Mouse (Mus musculus): ENCODE results near the gene Vps51. TPM values are rescaled to one million over a fixed set of nuclear protein-coding genes. Genes with fewer than 3 reads are reported as not detected.

Gene Vps51
- polyA plus RNA-seq, 1 experiment from 2014 or later, result 75.0 TPM

- Histone ChIP-seq H3K4me1 (ENCODE audit: control insufficient read depth, insufficient read depth, low read length) (peaks cover 17% of the 10 kb centered on the region), H3K4me2 (replicated peaks; ENCODE audit: low read depth, low read length) (no peak overlapping the region), H3K36me3 (ENCODE audit: control insufficient read depth, insufficient read depth, low read length) (peaks cover 42% of the 10 kb centered on the region), H3K4me3 (ENCODE audit: low read length) (no peak overlapping the region), H3K27me3 (ENCODE audit: control insufficient read depth, insufficient read depth, low read length) (no peaks in the 10 kb centered on the region), H3K9me3 (ENCODE audit: control insufficient read depth, low read length) (no peaks in the 10 kb centered on the region), H3K9ac (ENCODE audit: low read depth, low read length) (no peak overlapping the region), H3K27ac (ENCODE audit: low read depth, low read length) (no peak overlapping the region)
- ATAC-seq (ENCODE audit: low FRiP score, low TSS enrichment), result no peak
- WGBS, result 80% methylated on average over 4 of the region's 4 CpGs
Measured at GRCm38 (mm10) chr19:6068951-6069350, 8.1 kb downstream of the Vps51 start.

GRCm38 (mm10) chr19:6067724-6068415 lies 9.2 kb downstream of the Vps51 start, which contains the start of gene Tm7sf2:
Gene Tm7sf2, minus strand, starts transcription at chr19:6068373.
- 9% methylated on average over 33 of the region's 33 CpGs for WGBS
- ATAC-seq (ENCODE audit: low FRiP score, low TSS enrichment), result peak; percentile 96
- Histone ChIP-seq H3K4me3 (ENCODE audit: low read length) (peak within 1 kb of the TSS; percentile 51), H3K9me3 (ENCODE audit: control insufficient read depth, low read length) (no peaks in the 10 kb centered on the region), H3K4me1 (ENCODE audit: control insufficient read depth, insufficient read depth, low read length) (peaks cover 17% of the 10 kb centered on the region), H3K27ac (ENCODE audit: low read depth, low read length) (peak within 1 kb of the TSS; percentile 85), H3K36me3 (ENCODE audit: control insufficient read depth, insufficient read depth, low read length) (peaks cover 37% of the 10 kb centered on the region), H3K27me3 (ENCODE audit: control insufficient read depth, insufficient read depth, low read length) (no peaks in the 10 kb centered on the region), H3K4me2 (replicated peaks; ENCODE audit: low read depth, low read length) (peak within 1 kb of the TSS; percentile 93), H3K9ac (ENCODE audit: low read depth, low read length) (peak within 1 kb of the TSS; percentile 66)

GRCm38 (mm10) chr19:6067011-6067723 lies 9.9 kb downstream of the Vps51 start:
- H3K27ac ChIP-seq (ENCODE audit: low read depth, low read length), result peak overlapping the region; percentile 85
- H3K4me2 ChIP-seq (replicated peaks; ENCODE audit: low read depth, low read length), result peak overlapping the region; percentile 93
- peaks cover 22% of the 10 kb centered on the region for H3K4me1 ChIP-seq (ENCODE audit: control insufficient read depth, insufficient read depth, low read length)
- peak overlapping the region; percentile 51 for H3K4me3 ChIP-seq (ENCODE audit: low read length)
- H3K36me3 ChIP-seq (ENCODE audit: control insufficient read depth, insufficient read depth, low read length), result peaks cover 32% of the 10 kb centered on the region
- H3K9ac ChIP-seq (ENCODE audit: low read depth, low read length), result peak overlapping the region; percentile 66
- no peaks in the 10 kb centered on the region for H3K27me3 ChIP-seq (ENCODE audit: control insufficient read depth, insufficient read depth, low read length)
- WGBS, result under 1% methylated on average over 30 of the region's 30 CpGs
- peak; percentile 59 for ATAC-seq (ENCODE audit: low FRiP score, low TSS enrichment)
- no peaks in the 10 kb centered on the region for H3K9me3 ChIP-seq (ENCODE audit: control insufficient read depth, low read length)

- Histone ChIP-seq H3K27ac (ENCODE audit: low read depth, low read length) (peak overlapping the region; percentile 85; the same call in 1 of the 2 replicates), H3K36me3 (ENCODE audit: control insufficient read depth, insufficient read depth, low read length) (peaks cover 31% of the 10 kb centered on the region), H3K4me2 (replicated peaks; ENCODE audit: low read depth, low read length) (peak overlapping the region; percentile 93), H3K4me3 (ENCODE audit: low read length) (peak overlapping the region; percentile 51), H3K9ac (ENCODE audit: low read depth, low read length) (peak overlapping the region; percentile 66), H3K27me3 (ENCODE audit: control insufficient read depth, insufficient read depth, low read length) (no peaks in the 10 kb centered on the region), H3K9me3 (ENCODE audit: control insufficient read depth, low read length) (no peaks in the 10 kb centered on the region), H3K4me1 (ENCODE audit: control insufficient read depth, insufficient read depth, low read length) (peaks cover 27% of the 10 kb centered on the region)
- WGBS, result 35% methylated on average over 5 of the region's 5 CpGs
- no peak for ATAC-seq (ENCODE audit: low FRiP score, low TSS enrichment)
Measured at GRCm38 (mm10) chr19:6066571-6066970, 10.5 kb downstream of the Vps51 start.

- Histone ChIP-seq H3K9ac (ENCODE audit: low read depth, low read length) (no peak overlapping the region), H3K36me3 (ENCODE audit: control insufficient read depth, insufficient read depth, low read length) (peaks cover 15% of the 10 kb centered on the region), H3K9me3 (ENCODE audit: control insufficient read depth, low read length) (no peaks in the 10 kb centered on the region), H3K4me1 (ENCODE audit: control insufficient read depth, insufficient read depth, low read length) (peaks cover 25% of the 10 kb centered on the region), H3K27me3 (ENCODE audit: control insufficient read depth, insufficient read depth, low read length) (no peaks in the 10 kb centered on the region), H3K4me2 (replicated peaks; ENCODE audit: low read depth, low read length) (no peak overlapping the region), H3K27ac (ENCODE audit: low read depth, low read length) (no peak overlapping the region), H3K4me3 (ENCODE audit: low read length) (no peak overlapping the region)
- ATAC-seq (ENCODE audit: low FRiP score, low TSS enrichment), result no peak
- WGBS, result 87% methylated on average over 6 of the region's 6 CpGs
Measured at GRCm38 (mm10) chr19:6063081-6063480, 13.9 kb downstream of the Vps51 start.

GRCm38 (mm10) chr19:6062418-6062817 lies 14.6 kb downstream of the Vps51 start:
- Histone ChIP-seq H3K4me3 (ENCODE audit: low read length) (peak overlapping the region; percentile 90), H3K27me3 (ENCODE audit: control insufficient read depth, insufficient read depth, low read length) (no peaks in the 10 kb centered on the region), H3K9ac (ENCODE audit: low read depth, low read length) (peak overlapping the region; percentile 95), H3K27ac (ENCODE audit: low read depth, low read length) (0 out of 2 replicates have a peak overlapping the region, but pooled peaks have one; percentile 96), H3K4me2 (replicated peaks; ENCODE audit: low read depth, low read length) (peak overlapping the region; percentile 100), H3K36me3 (ENCODE audit: control insufficient read depth, insufficient read depth, low read length) (peaks cover 15% of the 10 kb centered on the region), H3K9me3 (ENCODE audit: control insufficient read depth, low read length) (no peaks in the 10 kb centered on the region), H3K4me1 (ENCODE audit: control insufficient read depth, insufficient read depth, low read length) (peaks cover 21% of the 10 kb centered on the region)
- 50% methylated on average over 5 of the region's 5 CpGs for WGBS
- ATAC-seq (ENCODE audit: low FRiP score, low TSS enrichment), result no peak

GRCm38 (mm10) chr19:6061641-6062302 lies 15.3 kb downstream of the Vps51 start:
- Histone ChIP-seq H3K27me3 (ENCODE audit: control insufficient read depth, insufficient read depth, low read length) (no peaks in the 10 kb centered on the region), H3K27ac (ENCODE audit: low read depth, low read length) (peak overlapping the region; percentile 96), H3K9ac (ENCODE audit: low read depth, low read length) (peak overlapping the region; percentile 95), H3K9me3 (ENCODE audit: control insufficient read depth, low read length) (no peaks in the 10 kb centered on the region), H3K4me3 (ENCODE audit: low read length) (peak overlapping the region; percentile 90), H3K4me1 (ENCODE audit: control insufficient read depth, insufficient read depth, low read length) (peaks cover 19% of the 10 kb centered on the region), H3K36me3 (ENCODE audit: control insufficient read depth, insufficient read depth, low read length) (peaks cover 15% of the 10 kb centered on the region), H3K4me2 (replicated peaks; ENCODE audit: low read depth, low read length) (peak overlapping the region; percentile 100)
- no peak for ATAC-seq (ENCODE audit: low FRiP score, low TSS enrichment)
- 1% methylated on average over 44 of the region's 44 CpGs for WGBS

- under 1% methylated on average over 58 of the region's 58 CpGs for WGBS
- H3K36me3 ChIP-seq (ENCODE audit: control insufficient read depth, insufficient read depth, low read length), result peaks cover 17% of the 10 kb centered on the region
- H3K4me2 ChIP-seq (replicated peaks; ENCODE audit: low read depth, low read length), result peak within 1 kb of the TSS; percentile 100
- peak within 1 kb of the TSS; percentile 90 for H3K4me3 ChIP-seq (ENCODE audit: low read length)
- no peaks in the 10 kb centered on the region for H3K27me3 ChIP-seq (ENCODE audit: control insufficient read depth, insufficient read depth, low read length)
- peaks cover 16% of the 10 kb centered on the region for H3K4me1 ChIP-seq (ENCODE audit: control insufficient read depth, insufficient read depth, low read length)
- no peaks in the 10 kb centered on the region for H3K9me3 ChIP-seq (ENCODE audit: control insufficient read depth, low read length)
- H3K9ac ChIP-seq (ENCODE audit: low read depth, low read length), result peak within 1 kb of the TSS; percentile 95
- ATAC-seq (ENCODE audit: low FRiP score, low TSS enrichment), result peak; percentile 63
- peak within 1 kb of the TSS; percentile 96 for H3K27ac ChIP-seq (ENCODE audit: low read depth, low read length)
Measured at GRCm38 (mm10) chr19:6061021-6061533, 16.0 kb downstream of the Vps51 start, which contains the start of gene Znhit2. Gene Znhit2, plus strand, starts transcription at chr19:6061192.

All from kidney, embryonic 14.5 days (tissue).